Mouse (Mus musculus): ENCODE results near the gene Sowahd.

Gene Sowahd

DNA sequence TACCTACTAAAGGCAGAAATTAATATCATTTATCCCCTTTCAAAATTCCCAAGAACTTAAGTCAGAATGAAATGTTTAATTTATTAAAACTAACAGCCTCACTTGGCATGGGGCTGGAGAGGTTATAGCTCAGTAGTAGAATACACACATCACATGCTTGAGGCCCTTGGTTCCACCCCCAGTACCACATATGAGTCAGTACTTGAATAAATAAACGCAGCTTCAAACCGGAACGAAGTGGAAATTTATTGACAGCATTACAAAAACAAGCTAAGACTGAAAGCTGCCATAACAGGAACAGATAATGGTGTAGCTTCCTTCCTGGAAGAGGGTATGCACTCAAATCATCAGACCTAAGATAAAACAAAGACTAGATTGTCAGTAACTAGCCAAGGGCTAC is 42.8 kb downstream of the Sowahd start:
- no peak for DNase-seq (ENCODE audit: low read depth)

DNA sequence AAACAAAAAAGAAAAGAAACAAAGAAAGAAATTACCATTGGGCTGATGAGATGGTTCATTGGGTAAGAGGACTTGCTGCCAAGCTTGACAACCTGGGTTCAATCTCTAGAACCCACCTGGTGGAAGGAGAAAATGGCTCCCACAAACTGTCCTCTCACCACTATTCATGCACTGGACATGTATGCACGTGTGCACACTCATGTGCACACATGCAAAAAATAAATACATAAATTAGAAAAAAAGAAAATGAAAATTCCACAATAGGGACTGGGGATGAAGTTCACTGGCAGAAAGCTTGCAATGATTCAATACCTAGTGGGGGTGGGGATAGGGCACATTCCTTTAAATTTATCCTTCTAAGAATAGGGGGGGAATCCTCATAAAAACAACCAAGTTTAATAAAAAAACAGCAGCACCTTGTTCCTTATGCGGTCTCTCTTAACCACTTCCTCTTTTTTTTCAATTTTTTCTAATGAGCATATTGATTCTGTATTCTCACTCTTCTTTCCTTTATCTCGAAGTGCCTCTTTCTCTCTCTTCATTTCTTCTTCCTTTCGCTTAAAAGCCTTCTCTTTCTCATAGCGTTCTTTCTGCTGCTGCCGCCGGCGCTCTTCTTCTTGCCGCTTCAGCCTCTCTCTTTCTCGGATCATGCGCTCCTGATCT is 46.6 kb downstream of the Sowahd start:
- no peak for DNase-seq (ENCODE audit: low read depth)

DNA sequence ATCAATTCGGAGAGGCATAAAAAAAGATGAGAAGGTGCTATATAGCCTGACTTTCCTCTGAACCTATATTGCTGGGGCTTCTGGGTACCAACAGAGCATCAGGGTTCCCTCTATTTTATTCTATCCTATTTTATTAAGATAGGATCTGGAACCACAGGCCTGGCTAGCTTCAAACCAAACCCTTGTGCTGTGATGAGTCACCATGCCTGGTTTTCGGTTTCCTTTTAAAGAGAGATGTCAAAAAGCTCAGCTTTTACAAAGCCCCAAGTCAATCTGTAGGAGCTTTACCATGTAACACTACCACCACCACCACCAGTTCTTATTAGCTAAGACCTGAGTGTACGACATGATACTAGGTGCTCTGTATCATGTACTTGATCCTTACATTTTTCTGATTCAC is 50.0 kb downstream of the Sowahd start:
- no peak for DNase-seq (ENCODE audit: low read depth)
